Mouse (Mus musculus) naive thymus-derived CD4-positive, alpha-beta T cell, adult 2 months (primary cell): ENCODE data around the gene Btk.
A peak's percentile ranks its signal among the peaks of the same experiment; 100 is the strongest.

Source experiments
- DNase-seq: peaks from one replicate; pipeline ENCODE4 v3.0.0-alpha.2; 2011; ENCODE audit warnings: low read depth

The Btk gene

GRCm38 (mm10) chrX:134582888-134583669, at the start of gene Btk:
Gene Btk, minus strand, starts transcription at chrX:134583570.
- no peak for DNase-seq

- DNase-seq = no peak
Measured at GRCm38 (mm10) chrX:134632710-134633109, 49.3 kb upstream of the Btk start.

- DNase-seq = no peak
Measured at GRCm38 (mm10) chrX:134628200-134628599, 44.8 kb upstream of the Btk start.

GRCm38 (mm10) chrX:134623350-134623749, 40.0 kb upstream of the Btk start:
- DNase-seq = no peak

- DNase-seq = no peak
Measured at GRCm38 (mm10) chrX:134621685-134622084, 38.3 kb upstream of the Btk start.

- DNase-seq = no peak
Measured at GRCm38 (mm10) chrX:134620254-134620865, 37.0 kb upstream of the Btk start.

GRCm38 (mm10) chrX:134619695-134620094, 36.3 kb upstream of the Btk start:
- DNase-seq = no peak

GRCm38 (mm10) chrX:134614306-134614705, 30.9 kb upstream of the Btk start:
- peak; percentile 37 for DNase-seq

GRCm38 (mm10) chrX:134612285-134612959, 29.1 kb upstream of the Btk start:
- no peak for DNase-seq

- DNase-seq = no peak
Measured at GRCm38 (mm10) chrX:134610984-134611383, 27.6 kb upstream of the Btk start.

- peak; percentile 63 for DNase-seq
Measured at GRCm38 (mm10) chrX:134609472-134609871, 26.1 kb upstream of the Btk start.

- peak; percentile 63 for DNase-seq
Measured at GRCm38 (mm10) chrX:134601380-134602120, 18.2 kb upstream of the Btk start.

GRCm38 (mm10) chrX:134600659-134601379, 17.4 kb upstream of the Btk start, which contains the start of the genes Gla and Hnrnph2:
Gene Gla, minus strand, starts transcription at chrX:134601125.
Gene Hnrnph2, plus strand, starts transcription at chrX:134601179.
- DNase-seq = peak; percentile 96

- peak; percentile 26 for DNase-seq
Measured at GRCm38 (mm10) chrX:134599922-134600565, 16.7 kb upstream of the Btk start.

- DNase-seq = no peak
Measured at GRCm38 (mm10) chrX:134589836-134590235, 6.5 kb upstream of the Btk start.

GRCm38 (mm10) chrX:134588997-134589396, 5.6 kb upstream of the Btk start:
- DNase-seq = no peak

- no peak for DNase-seq
Measured at GRCm38 (mm10) chrX:134588261-134588660, 4.9 kb upstream of the Btk start.

GRCm38 (mm10) chrX:134586447-134586846, 3.1 kb upstream of the Btk start:
- no peak for DNase-seq

GRCm38 (mm10) chrX:134585103-134586002, 2.0 kb upstream of the Btk start, which contains the start of gene Rpl36a:
Gene Rpl36a, plus strand, starts transcription at chrX:134585654.
- peak; percentile 93 for DNase-seq

GRCm38 (mm10) chrX:134582270-134582669, 1.1 kb downstream of the Btk start:
- no peak for DNase-seq
